Mouse (Mus musculus) left cerebral cortex, adult 8-10 months (tissue): ENCODE results near the gene Por. TPM values are rescaled to one million over a fixed set of nuclear protein-coding genes. Genes with fewer than 3 reads are reported as not detected.
A peak's percentile ranks its signal among the peaks of the same experiment; 100 is the strongest.

Experiments
- DNase-seq, 2 experiments: peaks; one replicate each; pipeline ENCODE4 v3.0.0; 2022; ENCODE audit warnings: low spot score in 2 of 2
- total RNA-seq, 4 experiments: library from RNA; stranded (reverse); gene quantifications; 2 replicates each; pipeline ENCODE4 v1.2.4; 2022

Por gene
- total RNA-seq, 4 experiments from 2014 or later, result 82.4 to 100 (median 95.4) TPM

DNA sequence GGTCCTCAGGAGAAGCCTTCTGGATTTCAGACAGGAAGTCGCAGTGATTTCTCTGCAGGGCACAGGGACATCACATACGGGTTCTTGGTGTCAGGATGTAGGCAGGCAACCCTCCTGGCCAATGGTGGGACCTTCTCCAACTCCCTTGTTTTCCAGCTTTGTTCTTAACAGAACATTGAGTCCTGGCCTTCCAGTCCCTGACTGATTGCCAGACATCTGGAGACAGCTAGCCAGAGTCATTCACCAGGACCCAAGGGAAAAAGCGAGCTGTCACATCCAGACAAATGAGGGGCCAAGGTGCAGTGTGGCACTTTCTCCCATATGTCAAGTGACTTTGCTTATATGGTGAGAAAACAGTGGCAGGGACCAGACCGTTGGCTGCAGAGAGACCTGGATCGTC is 13.8 kb upstream of the Por start:
- no peak for DNase-seq

- DNase-seq, result no peak
Measured at GRCm38 (mm10) chr5:135657128-135657527, 12.7 kb upstream of the Por start.

DNA sequence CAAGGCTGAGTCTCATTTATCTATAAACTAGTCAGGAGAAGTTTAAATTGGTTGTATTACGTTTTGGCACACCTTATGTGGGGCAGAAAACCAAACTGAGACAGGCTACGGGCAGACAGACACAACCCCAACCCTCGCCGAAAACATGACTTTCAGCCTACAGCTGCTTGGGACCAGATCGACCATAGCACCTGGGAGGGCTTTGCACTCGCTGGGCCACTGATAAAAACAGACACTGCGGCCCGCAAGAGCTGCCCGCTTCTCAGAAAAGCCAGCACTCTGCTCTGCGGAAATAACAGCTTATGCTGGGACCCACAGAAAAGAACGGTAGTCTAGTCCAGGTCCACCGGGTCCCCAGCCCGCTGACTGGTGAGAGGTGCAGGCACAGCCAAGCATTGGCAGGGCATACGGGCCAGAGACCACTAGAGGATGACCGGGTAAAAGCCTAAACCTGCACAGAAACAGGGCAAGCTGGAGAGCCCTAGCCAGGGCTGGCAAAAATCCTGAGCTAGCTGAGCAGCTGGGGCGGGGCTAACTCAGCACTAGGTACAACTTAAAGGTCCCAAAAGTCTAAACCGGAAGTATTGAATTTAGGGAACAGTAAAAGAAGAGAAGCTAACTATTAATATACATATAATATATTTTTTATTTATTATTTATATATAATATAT is 12.0 kb upstream of the Por start:
- no peak for DNase-seq

DNA sequence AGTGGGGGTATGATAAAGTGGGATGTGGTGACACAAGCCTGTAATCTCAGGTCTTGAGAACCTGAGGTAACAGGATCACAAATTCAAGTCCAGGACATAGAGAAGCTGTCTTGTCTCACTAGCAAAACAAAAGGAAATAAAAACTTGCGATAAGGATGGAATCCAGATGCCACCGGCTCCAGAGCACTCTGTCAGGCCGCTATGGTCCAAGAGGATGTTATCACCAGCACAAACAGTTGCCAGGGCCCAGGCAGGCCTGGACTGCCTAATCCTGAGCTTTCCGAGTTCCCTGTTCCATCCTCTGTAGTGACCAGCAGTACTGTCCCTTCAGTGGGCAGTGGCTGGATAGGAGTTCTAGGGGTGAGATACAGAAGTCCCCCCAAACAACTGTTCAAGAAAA is 9.9 kb upstream of the Por start:
- no peak for DNase-seq

DNA sequence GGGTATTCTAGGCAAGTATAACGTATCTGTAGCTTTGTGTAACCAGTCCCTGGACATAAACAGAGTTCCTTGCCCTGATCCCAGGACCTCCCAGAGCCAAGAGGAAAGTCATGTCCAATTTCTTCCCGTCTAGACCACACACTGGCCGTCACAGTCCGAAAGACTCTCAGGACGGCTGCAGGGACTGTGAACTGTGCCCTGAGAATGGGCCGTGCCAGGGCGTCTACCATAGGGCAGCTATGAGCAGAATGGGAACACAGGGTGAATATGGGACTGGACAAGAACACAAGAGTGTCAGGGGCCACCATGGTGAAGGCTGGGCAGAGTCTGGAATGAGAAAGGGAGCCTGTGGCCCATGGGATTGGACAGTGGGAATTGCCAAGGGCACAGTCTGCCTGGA is 9.3 kb upstream of the Por start:
- no peak for DNase-seq

DNA sequence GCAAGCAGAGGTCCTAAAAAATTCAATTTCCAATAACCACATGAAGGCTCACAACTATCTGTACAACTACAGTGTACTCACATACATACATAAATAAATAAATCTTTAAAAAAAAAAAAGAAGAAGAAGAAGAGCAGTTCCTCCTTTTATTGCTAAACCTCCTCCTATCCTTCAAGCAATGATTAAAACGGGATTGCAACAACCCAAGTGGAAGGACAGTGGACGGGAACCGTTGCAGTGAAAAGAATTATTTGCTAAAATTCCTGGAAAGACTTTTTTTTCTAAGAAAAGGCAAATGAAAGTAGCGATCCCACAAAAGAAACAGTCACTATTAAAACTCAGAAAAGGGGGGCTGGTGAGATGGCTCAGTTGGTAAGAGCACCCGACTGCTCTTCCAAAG is 2.9 kb upstream of the Por start:
- DNase-seq, result no peak

DNA sequence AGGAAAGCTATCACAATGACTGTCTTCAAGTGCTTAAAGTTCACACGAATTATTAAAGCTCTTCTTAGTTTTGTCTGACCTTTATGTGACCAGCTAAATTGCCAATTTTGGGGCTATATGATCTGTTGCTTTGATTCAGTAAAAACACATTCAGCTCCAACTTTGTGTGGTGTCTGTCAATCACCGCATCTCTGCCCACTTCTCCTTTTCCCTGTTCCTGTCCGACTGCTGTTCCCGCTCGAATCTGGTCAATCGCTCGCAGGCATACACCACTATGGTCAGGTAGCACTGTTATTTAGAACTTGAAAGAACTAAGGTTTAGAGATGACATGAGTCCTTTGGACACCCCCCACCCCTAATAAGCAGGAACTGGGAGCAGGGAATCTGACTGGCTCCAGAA is 1.8 kb upstream of the Por start:
- no peak for DNase-seq

GRCm38 (mm10) chr5:135670881-135671280 is 1.0 kb downstream of the Por start:
- DNase-seq, result no peak

GRCm38 (mm10) chr5:135672509-135672908 is 2.7 kb downstream of the Por start:
- DNase-seq, result no peak

DNA sequence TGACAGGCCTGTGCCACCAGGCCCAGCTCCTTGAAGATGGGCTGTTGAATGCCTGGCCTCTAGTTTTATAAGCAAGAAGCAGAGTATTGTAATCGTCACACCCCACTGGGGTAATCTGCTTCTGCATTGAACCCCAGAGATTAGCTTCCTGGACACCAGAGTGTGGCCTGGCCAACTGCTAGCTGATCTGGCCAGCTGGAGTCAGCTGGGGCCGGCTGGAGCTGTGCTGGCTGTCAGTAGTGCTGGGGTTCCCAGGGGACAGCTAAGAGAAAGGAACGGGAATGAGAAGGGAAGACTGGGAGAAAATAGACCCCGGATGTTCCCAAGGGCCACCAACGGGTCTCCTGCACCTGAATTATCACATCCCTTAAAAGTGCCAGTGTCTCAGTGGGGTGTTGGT is 3.1 kb downstream of the Por start:
- DNase-seq, result no peak

GRCm38 (mm10) chr5:135674349-135674775 is 4.5 kb downstream of the Por start:
- DNase-seq, result no peak

GRCm38 (mm10) chr5:135674821-135675220 is 5.0 kb downstream of the Por start:
- DNase-seq, result peak; percentile 55 to 80

DNA sequence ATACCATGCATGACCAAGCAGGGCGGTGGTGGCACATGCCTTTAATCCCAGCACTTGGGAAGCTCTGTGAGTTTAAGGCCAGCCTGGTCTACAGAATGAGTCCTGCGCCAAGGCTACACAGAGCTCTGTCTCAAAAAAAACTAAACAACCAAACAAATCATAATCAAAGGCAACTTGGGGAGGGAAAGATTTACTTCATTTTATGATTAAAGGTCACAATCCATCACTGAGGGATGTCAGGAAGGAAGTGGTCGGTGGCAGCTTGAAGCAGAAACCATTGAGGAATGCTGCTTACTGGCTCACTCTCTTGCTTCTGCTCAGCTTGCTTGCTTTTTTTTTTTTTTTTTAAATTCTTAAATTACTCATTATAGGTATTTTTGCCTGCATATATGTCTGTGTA is 6.9 kb downstream of the Por start:
- no peak for DNase-seq

DNA sequence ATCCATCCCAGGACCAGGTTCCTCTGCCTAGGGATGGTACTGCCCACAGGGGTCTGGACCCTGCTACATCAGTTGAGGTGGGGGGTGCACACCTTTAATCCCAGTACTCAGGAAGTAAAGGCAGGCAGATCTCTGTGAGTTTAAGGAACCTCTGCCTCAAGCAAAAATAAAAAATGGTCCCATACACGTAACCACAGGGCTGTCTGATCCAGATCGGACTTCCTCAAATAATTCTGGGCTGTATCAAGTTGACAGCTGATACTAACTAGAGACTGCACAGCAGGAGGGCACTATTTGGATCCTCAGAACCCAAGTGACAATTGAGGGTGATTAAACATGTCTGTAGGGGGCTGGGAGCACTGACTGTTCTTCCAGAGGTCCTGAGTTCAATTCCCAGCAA is 7.4 kb downstream of the Por start:
- DNase-seq, result no peak

- DNase-seq, result no peak
Measured at GRCm38 (mm10) chr5:135678481-135678880, 8.6 kb downstream of the Por start.

DNA sequence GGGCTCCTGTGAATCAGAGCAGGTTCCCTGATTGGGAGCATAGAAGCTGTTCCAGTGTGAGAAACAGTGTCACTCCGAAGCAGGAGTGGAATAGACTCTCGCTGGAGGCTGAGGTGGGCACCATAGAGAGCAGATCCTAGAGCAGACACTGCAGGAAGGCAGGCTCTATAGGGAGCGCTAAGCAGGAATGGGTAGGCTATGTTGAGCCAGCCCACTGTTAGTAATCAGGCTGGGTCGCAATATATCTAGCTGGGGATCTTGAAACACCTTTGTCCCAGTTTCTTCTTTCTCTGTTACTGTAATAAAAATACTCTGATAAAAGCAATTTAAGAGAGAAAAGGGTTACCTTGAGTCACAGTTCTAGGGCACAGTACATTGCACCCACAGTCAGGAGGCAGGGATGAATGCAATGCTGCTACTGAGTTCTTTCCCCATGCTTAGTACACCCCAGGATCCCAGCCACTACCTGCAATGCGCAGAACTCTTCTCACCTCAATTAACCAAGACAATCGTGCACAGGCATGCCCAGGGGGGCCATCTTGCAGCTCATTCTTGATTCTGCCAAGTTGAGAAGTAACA is 11.2 kb downstream of the Por start:
- no peak for DNase-seq

DNA sequence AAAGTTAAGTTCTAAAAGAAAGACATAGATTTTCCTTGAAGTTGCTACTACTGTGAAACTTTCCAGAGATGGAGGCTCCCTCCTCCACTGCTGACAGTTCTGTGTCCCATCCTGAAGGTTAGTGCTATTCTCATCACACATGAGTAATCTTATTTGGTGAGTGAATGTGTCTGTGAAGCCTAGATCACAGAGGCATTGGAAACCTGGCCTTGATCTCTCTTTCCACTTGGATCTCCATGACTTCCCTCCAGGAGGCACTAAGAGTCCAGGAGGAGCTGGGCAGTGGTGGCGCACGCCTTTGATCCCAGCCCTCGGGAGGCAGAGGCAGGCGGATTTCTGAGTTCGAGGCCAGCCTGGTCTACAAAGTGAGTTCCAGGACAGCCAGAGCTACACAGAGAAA is 12.2 kb downstream of the Por start:
- DNase-seq, result no peak

- no peak for DNase-seq
Measured at GRCm38 (mm10) chr5:135682942-135683570, 13.2 kb downstream of the Por start.

- no peak for DNase-seq
Measured at GRCm38 (mm10) chr5:135690401-135690800, 20.6 kb downstream of the Por start.

DNA sequence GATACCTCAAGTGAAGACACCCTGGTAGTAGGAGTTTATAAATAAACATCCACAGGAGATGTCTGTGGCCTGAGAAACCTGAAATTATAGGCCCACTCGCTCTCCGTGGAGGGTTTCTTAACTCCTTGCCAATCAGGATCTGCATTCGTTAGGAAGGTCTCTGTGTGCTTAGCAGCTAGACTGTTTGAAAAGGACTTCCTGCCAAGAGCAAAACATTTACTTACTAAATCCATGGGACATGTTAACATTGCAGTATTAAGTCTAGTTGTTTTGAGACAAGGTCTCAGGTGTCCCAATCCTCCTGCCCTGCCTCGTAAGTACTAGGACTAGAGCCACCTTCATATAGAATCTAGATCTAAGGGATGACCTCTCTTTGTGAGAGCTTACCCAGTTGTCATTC is 21.4 kb downstream of the Por start:
- no peak for DNase-seq

GRCm38 (mm10) chr5:135693281-135693853 is 23.5 kb downstream of the Por start:
- DNase-seq, result no peak

DNA sequence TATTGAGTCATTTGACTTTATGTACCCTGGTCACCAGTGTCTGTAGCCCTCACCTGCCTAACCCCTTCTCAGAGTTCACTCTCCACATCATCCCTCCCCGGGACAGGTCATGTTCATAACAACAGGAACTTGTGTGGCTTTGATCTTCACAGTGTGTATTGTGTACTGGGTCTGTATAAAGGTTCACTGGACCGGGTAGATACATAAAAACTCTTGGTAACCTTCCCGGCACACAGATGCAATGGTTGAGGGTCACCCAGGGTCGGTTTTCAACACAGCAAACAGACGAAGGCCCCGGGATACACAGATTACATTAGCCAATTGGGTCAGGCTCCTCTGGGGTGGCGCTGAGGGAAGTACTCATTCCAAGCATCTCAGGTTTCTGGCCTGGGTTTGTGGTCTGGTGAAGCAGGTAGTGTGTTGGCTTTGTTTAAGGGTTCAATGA is 25.5 kb downstream of the Por start:
- DNase-seq, result no peak

- DNase-seq, result no peak
Measured at GRCm38 (mm10) chr5:135697711-135698111, 27.9 kb downstream of the Por start.
